Mouse (Mus musculus) limb, embryonic 15.5 days (tissue): ENCODE results near the gene Aacs. TPM values are rescaled to one million over a fixed set of nuclear protein-coding genes. Genes with fewer than 3 reads are reported as not detected.

Source experiments
- ATAC-seq: fragments of 200-750 bp; cut with Nextera tagmentation; 2 replicates; pipeline ENCODE4 v1.8.0; 2017; ENCODE audit warnings: low read depth, moderate TSS enrichment; ENCODE audit not compliant: insufficient number of reproducible peaks, low FRiP score, low TSS enrichment
- H3K27ac ChIP-seq: fragments of 300-500 bp; sonication (generic); 2 replicates; pipeline ENCODE4 v1.5.1; 2015; ENCODE audit warnings: moderate library complexity, mild to moderate bottlenecking, inconsistent platforms
- H3K27me3 ChIP-seq: fragments of 300-500 bp; sonication (generic); 2 replicates; pipeline ENCODE4 v1.6.1; 2015; ENCODE audit warnings: inconsistent platforms
- H3K36me3 ChIP-seq: fragments of 300-500 bp; sonication (generic); 2 replicates; pipeline ENCODE4 v1.6.1; 2015; ENCODE audit warnings: inconsistent platforms
- H3K4me1 ChIP-seq: fragments of 300-500 bp; sonication (generic); 2 replicates; pipeline ENCODE4 v1.6.1; 2015; ENCODE audit warnings: inconsistent platforms
- H3K4me2 ChIP-seq: fragments of 300-500 bp; sonication (generic); 2 replicates; pipeline ENCODE4 v1.6.1; 2015; ENCODE audit warnings: mild to moderate bottlenecking, inconsistent platforms
- H3K4me3 ChIP-seq: fragments of 300-500 bp; sonication (generic); 2 replicates; pipeline ENCODE4 v1.5.1; 2015; ENCODE audit warnings: mild to moderate bottlenecking, inconsistent platforms
- H3K9ac ChIP-seq: fragments of 300-500 bp; sonication (generic); 2 replicates; pipeline ENCODE4 v1.6.1; 2015; ENCODE audit warnings: inconsistent platforms
- H3K9me3 ChIP-seq: fragments of 300-500 bp; sonication (generic); 2 replicates; pipeline ENCODE4 v1.6.1; 2016; ENCODE audit warnings: inconsistent platforms
- WGBS: fragments of 180-500 bp; shearing (Covaris S2); methylation state at CpG from one replicate; pipeline ENCODE4 v1.1.7; 2015; 5-methylcytosine and 5-hydroxymethylcytosine counted together
- polyA plus RNA-seq: library from polyadenylated mRNA; unstranded; fragments of >200 nt; fragmentation: Nextera tagmentation; extraction: Ambion mirVana; gene quantifications from 2 replicates; pipeline ENCODE4 v1.2.1, GENCODE M21; 2015

Gene Aacs
- polyA plus RNA-seq, 1 experiment from 2014 or later = 53.2 TPM

GRCm38 (mm10) chr5:125501505-125501904 is 25.9 kb downstream of the Aacs start:
- Histone ChIP-seq H3K4me1 (peaks cover 6% of the 10 kb centered on the region), H3K27me3 (no peaks in the 10 kb centered on the region), H3K27ac (no peak overlapping the region), H3K36me3 (peaks cover 39% of the 10 kb centered on the region), H3K4me2 (no peak overlapping the region), H3K9me3 (no peaks in the 10 kb centered on the region), H3K4me3 (no peak overlapping the region), H3K9ac (no peak overlapping the region)
- WGBS = 93% methylated on average over 6 of the region's 6 CpGs
- ATAC-seq = no peak

GRCm38 (mm10) chr5:125502186-125502585 is 26.6 kb downstream of the Aacs start:
- H3K27ac ChIP-seq = no peak overlapping the region
- H3K27me3 ChIP-seq = no peaks in the 10 kb centered on the region
- peaks cover 42% of the 10 kb centered on the region for H3K36me3 ChIP-seq
- H3K4me1 ChIP-seq = peaks cover 6% of the 10 kb centered on the region
- no peak overlapping the region for H3K4me2 ChIP-seq
- H3K9ac ChIP-seq = no peak overlapping the region
- ATAC-seq = no peak
- 30% methylated on average over 3 of the region's 3 CpGs for WGBS
- no peaks in the 10 kb centered on the region for H3K9me3 ChIP-seq
- no peak overlapping the region for H3K4me3 ChIP-seq

- no peaks in the 10 kb centered on the region for H3K4me1 ChIP-seq
- no peaks in the 10 kb centered on the region for H3K27me3 ChIP-seq
- H3K4me3 ChIP-seq = no peak overlapping the region
- peaks cover 51% of the 10 kb centered on the region for H3K36me3 ChIP-seq
- no peak overlapping the region for H3K9ac ChIP-seq
- no peak overlapping the region for H3K4me2 ChIP-seq
- no peaks in the 10 kb centered on the region for H3K9me3 ChIP-seq
- ATAC-seq = no peak
- WGBS = 91% methylated on average over 6 of the region's 6 CpGs
- H3K27ac ChIP-seq = no peak overlapping the region
These were observed 28.0 kb downstream of the Aacs start for GRCm38 (mm10) chr5:125503628-125504027.

- H3K36me3 ChIP-seq = peaks cover 56% of the 10 kb centered on the region
These were observed 29.1 kb downstream of the Aacs start for GRCm38 (mm10) chr5:125504692-125505091.

GRCm38 (mm10) chr5:125505968-125506367 is 30.4 kb downstream of the Aacs start:
- no peak for ATAC-seq
- H3K36me3 ChIP-seq = peaks cover 64% of the 10 kb centered on the region
- H3K9me3 ChIP-seq = no peaks in the 10 kb centered on the region
- WGBS = 86% methylated on average over 15 of the region's 15 CpGs
- H3K4me3 ChIP-seq = no peak overlapping the region
- no peaks in the 10 kb centered on the region for H3K4me1 ChIP-seq
- no peaks in the 10 kb centered on the region for H3K27me3 ChIP-seq
- H3K4me2 ChIP-seq = no peak overlapping the region
- H3K9ac ChIP-seq = no peak overlapping the region
- no peak overlapping the region for H3K27ac ChIP-seq

More at GRCm38 (mm10) chr5:125504692-125505091, 29.1 kb downstream of the Aacs start:
- Histone ChIP-seq H3K4me3 (no peak overlapping the region), H3K4me2 (no peak overlapping the region), H3K4me1 (no peaks in the 10 kb centered on the region), H3K27me3 (no peaks in the 10 kb centered on the region), H3K9me3 (no peaks in the 10 kb centered on the region), H3K9ac (no peak overlapping the region), H3K27ac (no peak overlapping the region)
- WGBS = 62% methylated on average over 11 of the region's 11 CpGs
- no peak for ATAC-seq

GRCm38 (mm10) chr5:125507582-125507981 is 32.0 kb downstream of the Aacs start:
- H3K9me3 ChIP-seq = no peaks in the 10 kb centered on the region
- H3K36me3 ChIP-seq = peaks cover 78% of the 10 kb centered on the region
- H3K9ac ChIP-seq = no peak overlapping the region
- no peaks in the 10 kb centered on the region for H3K27me3 ChIP-seq
- no peak overlapping the region for H3K4me3 ChIP-seq
- H3K4me2 ChIP-seq = no peak overlapping the region
- 93% methylated on average over 9 of the region's 9 CpGs for WGBS
- no peak for ATAC-seq
- no peaks in the 10 kb centered on the region for H3K4me1 ChIP-seq
- H3K27ac ChIP-seq = no peak overlapping the region

- peaks cover 78% of the 10 kb centered on the region for H3K36me3 ChIP-seq
- WGBS = 88% methylated on average over 10 of the region's 10 CpGs
These were observed 32.4 kb downstream of the Aacs start for GRCm38 (mm10) chr5:125508006-125508405.

GRCm38 (mm10) chr5:125509541-125509940 is 33.9 kb downstream of the Aacs start:
- no peak overlapping the region for H3K4me2 ChIP-seq
- no peak for ATAC-seq
- 44% methylated on average over 5 of the region's 5 CpGs for WGBS
- peaks cover 81% of the 10 kb centered on the region for H3K36me3 ChIP-seq
- H3K4me3 ChIP-seq = no peak overlapping the region
- no peaks in the 10 kb centered on the region for H3K4me1 ChIP-seq
- no peak overlapping the region for H3K9ac ChIP-seq
- H3K27ac ChIP-seq = no peak overlapping the region
- no peaks in the 10 kb centered on the region for H3K27me3 ChIP-seq
- no peaks in the 10 kb centered on the region for H3K9me3 ChIP-seq

More at GRCm38 (mm10) chr5:125508006-125508405, 32.4 kb downstream of the Aacs start:
- Histone ChIP-seq H3K9me3 (no peaks in the 10 kb centered on the region), H3K4me3 (no peak overlapping the region), H3K9ac (no peak overlapping the region), H3K4me1 (no peaks in the 10 kb centered on the region), H3K27me3 (no peaks in the 10 kb centered on the region), H3K4me2 (no peak overlapping the region), H3K27ac (no peak overlapping the region)
- no peak for ATAC-seq

- Histone ChIP-seq H3K4me2 (no peak overlapping the region), H3K9ac (no peak overlapping the region), H3K4me1 (no peaks in the 10 kb centered on the region), H3K36me3 (peaks cover 80% of the 10 kb centered on the region), H3K9me3 (no peaks in the 10 kb centered on the region), H3K27me3 (no peaks in the 10 kb centered on the region), H3K27ac (no peak overlapping the region), H3K4me3 (no peak overlapping the region)
- WGBS = 87% methylated on average over 12 of the region's 12 CpGs
- no peak for ATAC-seq
These were observed 39.4 kb downstream of the Aacs start for GRCm38 (mm10) chr5:125515006-125515405.

GRCm38 (mm10) chr5:125518640-125519039 is 43.0 kb downstream of the Aacs start:
- Histone ChIP-seq H3K9ac (no peak overlapping the region), H3K36me3 (peaks cover 45% of the 10 kb centered on the region), H3K9me3 (no peaks in the 10 kb centered on the region), H3K27ac (no peak overlapping the region), H3K4me1 (no peaks in the 10 kb centered on the region), H3K4me3 (no peak overlapping the region), H3K27me3 (no peaks in the 10 kb centered on the region), H3K4me2 (no peak overlapping the region)
- no peak for ATAC-seq
- 68% methylated on average over 5 of the region's 5 CpGs for WGBS

- Histone ChIP-seq H3K9ac (no peak overlapping the region), H3K36me3 (peaks cover 21% of the 10 kb centered on the region), H3K9me3 (no peaks in the 10 kb centered on the region; the same call in 1 of the 2 replicates), H3K4me2 (no peak overlapping the region), H3K27me3 (no peaks in the 10 kb centered on the region; the same call in 1 of the 2 replicates), H3K27ac (no peak overlapping the region), H3K4me1 (peaks cover 3% of the 10 kb centered on the region; the same call in 1 of the 2 replicates), H3K4me3 (no peak overlapping the region)
- no peak for ATAC-seq
- WGBS = 17% methylated on average over 15 of the region's 15 CpGs
These were observed 45.4 kb downstream of the Aacs start for GRCm38 (mm10) chr5:125520930-125521590.

- 65% methylated on average over 2 of the region's 2 CpGs for WGBS
- Histone ChIP-seq H3K9ac (no peak overlapping the region), H3K27ac (no peak overlapping the region), H3K4me2 (no peak overlapping the region), H3K9me3 (no peaks in the 10 kb centered on the region; the same call in 1 of the 2 replicates), H3K36me3 (no peaks in the 10 kb centered on the region), H3K4me3 (no peak overlapping the region), H3K4me1 (peaks cover 3% of the 10 kb centered on the region; the same call in 1 of the 2 replicates), H3K27me3 (peaks cover 7% of the 10 kb centered on the region)
- no peak for ATAC-seq
These were observed 47.7 kb downstream of the Aacs start for GRCm38 (mm10) chr5:125523361-125523760.
